Mouse (Mus musculus): ENCODE measurements around the gene Ccdc116.

GRCm38 (mm10) chr16:17127292-17127691 is 19.7 kb downstream of the Ccdc116 start:
- TF ChIP-seq CTCF (IDR thresholded peaks at IDR 0.05; ENCODE audit: extremely low read depth, insufficient read depth, low read length) (peak; percentile 65), POLR2A (IDR thresholded peaks at IDR 0.05; ENCODE audit: extremely low read depth, insufficient read depth, low read length) (no peak)

All from cortical plate, adult 2 months (tissue).